Mouse (Mus musculus) kidney, embryonic 16.5 days (tissue): ENCODE data around the gene Popdc2. TPM values are rescaled to one million over a fixed set of nuclear protein-coding genes. Genes with fewer than 3 reads are reported as not detected.
A peak's percentile ranks its signal among the peaks of the same experiment; 100 is the strongest.

ENCODE experiments used
- ATAC-seq: fragments of 200-750 bp; cut with Nextera tagmentation; 2 replicates; pipeline ENCODE4 v1.8.0; 2017; ENCODE audit warnings: moderate TSS enrichment; ENCODE audit not compliant: low FRiP score, low TSS enrichment
- H3K27ac ChIP-seq: fragments of 300-500 bp; sonication (generic); 2 replicates; pipeline ENCODE4 v1.5.1; 2014; ENCODE audit warnings: low read length
- H3K27me3 ChIP-seq: fragments of 300-500 bp; sonication (generic); 2 replicates; pipeline ENCODE4 v1.6.1; 2014; ENCODE audit warnings: low read length, control low read depth, mixed read lengths; ENCODE audit not compliant: insufficient read depth
- H3K36me3 ChIP-seq: fragments of 300-500 bp; sonication (generic); 2 replicates; pipeline ENCODE4 v1.6.1; 2014; ENCODE audit warnings: low read length, control low read depth, mixed read lengths; ENCODE audit not compliant: insufficient read depth
- H3K4me1 ChIP-seq: fragments of 300-500 bp; sonication (generic); 2 replicates; pipeline ENCODE4 v1.6.1; 2014; ENCODE audit warnings: low read length, control low read depth, mixed read lengths; ENCODE audit not compliant: insufficient read depth
- H3K4me2 ChIP-seq: fragments of 300-500 bp; sonication (generic); replicated peaks from 2 replicates; pipeline ENCODE4 v1.6.1; 2014; ENCODE audit warnings: low read depth, low read length
- H3K4me3 ChIP-seq: fragments of 300-500 bp; sonication (generic); 2 replicates; pipeline ENCODE4 v1.5.1; 2014; ENCODE audit warnings: mild to moderate bottlenecking, low read length
- H3K9ac ChIP-seq: fragments of 300-500 bp; sonication (generic); replicated peaks from 2 replicates; pipeline ENCODE4 v1.6.1; 2014; ENCODE audit warnings: low read length
- H3K9me3 ChIP-seq: fragments of 300-500 bp; sonication (generic); 2 replicates; pipeline ENCODE4 v1.6.1; 2016; ENCODE audit warnings: low read length, control low read depth
- WGBS: fragments of 180-500 bp; shearing (Covaris S2); extraction: QIAGEN DNeasy Blood & Tissue Kit; methylation state at CpG from one replicate; pipeline ENCODE4 v1.1.7; 2014; 5-methylcytosine and 5-hydroxymethylcytosine counted together
- polyA plus RNA-seq: library from polyadenylated mRNA; unstranded; fragments of >200 nt; fragmentation: Nextera tagmentation; extraction: Ambion mirVana; gene quantifications from 2 replicates; pipeline ENCODE4 v1.2.1, GENCODE M21; 2015

Gene Popdc2
- polyA plus RNA-seq, 1 experiment from 2014 or later, result 6.7 TPM

- Histone ChIP-seq H3K9me3 (no peaks in the 10 kb centered on the region), H3K27me3 (no peaks in the 10 kb centered on the region), H3K36me3 (no peaks in the 10 kb centered on the region), H3K9ac (no peak overlapping the region), H3K4me3 (no peak overlapping the region), H3K27ac (no peak overlapping the region), H3K4me2 (no peak overlapping the region), H3K4me1 (peaks cover 6% of the 10 kb centered on the region; the same call in 1 of the 2 replicates)
- no peak for ATAC-seq
- WGBS, result 91% methylated on average over 16 of the region's 16 CpGs
Measured at GRCm38 (mm10) chr16:38373941-38374340, 11.9 kb downstream of the Popdc2 start.

- Histone ChIP-seq H3K4me1 (peaks cover 6% of the 10 kb centered on the region; the same call in 1 of the 2 replicates), H3K27me3 (no peaks in the 10 kb centered on the region), H3K9me3 (no peaks in the 10 kb centered on the region), H3K27ac (no peak overlapping the region), H3K36me3 (no peaks in the 10 kb centered on the region), H3K4me3 (no peak overlapping the region), H3K9ac (no peak overlapping the region), H3K4me2 (no peak overlapping the region)
- WGBS, result 76% methylated on average over 10 of the region's 10 CpGs
- no peak for ATAC-seq
Measured at GRCm38 (mm10) chr16:38374379-38375140, 12.6 kb downstream of the Popdc2 start.

DNA sequence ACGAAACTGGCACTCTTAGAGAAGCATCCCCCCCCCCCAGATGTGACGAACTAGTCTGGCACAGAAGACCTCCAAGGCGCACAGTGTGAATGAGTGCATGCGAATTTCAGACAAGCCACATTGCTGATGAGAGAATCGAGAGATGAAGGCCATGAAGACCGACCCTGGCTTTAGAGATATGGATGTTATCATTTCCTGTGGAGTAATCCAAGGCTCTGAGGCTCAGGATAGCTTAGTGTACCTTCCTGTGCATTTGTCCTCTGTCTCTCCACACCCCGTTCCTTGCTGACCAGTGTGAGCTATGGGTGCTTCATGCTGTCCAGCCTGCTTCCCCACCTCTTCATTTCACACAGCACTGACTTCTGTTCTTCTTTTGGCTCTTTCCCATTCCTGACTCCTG lies 13.2 kb downstream of the Popdc2 start:
- Histone ChIP-seq H3K4me2 (no peak overlapping the region), H3K27ac (no peak overlapping the region), H3K36me3 (no peaks in the 10 kb centered on the region), H3K9me3 (no peaks in the 10 kb centered on the region), H3K4me1 (peaks cover 6% of the 10 kb centered on the region; the same call in 1 of the 2 replicates), H3K4me3 (no peak overlapping the region), H3K9ac (no peak overlapping the region), H3K27me3 (no peaks in the 10 kb centered on the region)
- no peak for ATAC-seq
- 80% methylated on average over 7 of the region's 7 CpGs for WGBS

DNA sequence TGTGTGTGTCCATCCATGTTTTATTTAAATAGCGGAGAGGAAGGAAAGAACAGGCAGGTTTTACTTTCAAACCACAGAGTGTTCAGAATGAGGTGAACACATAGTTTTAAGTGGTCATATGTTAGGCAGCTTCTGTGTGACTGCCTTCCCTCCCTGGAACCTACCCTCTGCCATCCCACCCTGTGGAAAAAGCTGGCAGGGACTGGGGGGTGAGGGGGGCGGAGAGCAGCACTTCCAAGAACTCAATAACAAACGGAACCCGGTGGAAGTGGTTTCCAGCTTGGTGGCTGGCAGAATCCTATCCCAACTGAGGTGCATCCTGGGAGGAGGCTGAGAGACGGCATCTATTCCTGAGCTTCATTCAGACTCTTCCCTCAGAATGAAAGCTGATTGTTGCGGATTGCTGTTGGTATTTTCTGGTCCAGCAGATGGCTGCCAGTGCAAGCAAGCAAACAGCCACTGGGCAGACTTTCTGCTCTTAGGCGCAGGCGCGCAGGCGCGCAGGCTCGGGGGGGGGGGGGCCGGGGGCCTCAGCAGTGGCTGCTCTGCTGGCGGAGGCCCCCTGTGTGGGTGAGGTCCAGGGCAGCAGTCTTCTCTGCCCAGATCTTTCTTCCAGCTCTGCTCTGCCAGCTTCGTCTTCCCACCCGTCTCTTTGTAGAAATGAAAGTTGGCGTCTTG lies 14.3 kb downstream of the Popdc2 start:
- no peak overlapping the region for H3K27ac ChIP-seq
- ATAC-seq, result peak; percentile 84; the same call in 1 of the 2 replicates
- WGBS, result 35% methylated on average over 17 of the region's 17 CpGs
- H3K4me1 ChIP-seq, result peaks cover 6% of the 10 kb centered on the region; the same call in 1 of the 2 replicates
- H3K9ac ChIP-seq, result peak overlapping the region; percentile 60
- peak overlapping the region; percentile 30 for H3K4me3 ChIP-seq
- H3K36me3 ChIP-seq, result no peaks in the 10 kb centered on the region
- H3K4me2 ChIP-seq, result peak overlapping the region; percentile 49
- no peaks in the 10 kb centered on the region for H3K27me3 ChIP-seq
- H3K9me3 ChIP-seq, result no peaks in the 10 kb centered on the region

GRCm38 (mm10) chr16:38376841-38377249 lies 14.8 kb downstream of the Popdc2 start:
- H3K4me3 ChIP-seq, result peak overlapping the region; percentile 30
- peak overlapping the region; percentile 60 for H3K9ac ChIP-seq
- H3K36me3 ChIP-seq, result no peaks in the 10 kb centered on the region
- H3K9me3 ChIP-seq, result no peaks in the 10 kb centered on the region
- WGBS, result 55% methylated on average over 8 of the region's 8 CpGs
- H3K4me2 ChIP-seq, result peak overlapping the region; percentile 49
- no peaks in the 10 kb centered on the region for H3K27me3 ChIP-seq
- no peak overlapping the region for H3K27ac ChIP-seq
- peaks cover 6% of the 10 kb centered on the region; the same call in 1 of the 2 replicates for H3K4me1 ChIP-seq
- ATAC-seq, result peak; percentile 29; the same call in 1 of the 2 replicates

GRCm38 (mm10) chr16:38377546-38377945 lies 15.5 kb downstream of the Popdc2 start:
- peaks cover 6% of the 10 kb centered on the region; the same call in 1 of the 2 replicates for H3K4me1 ChIP-seq
- no peaks in the 10 kb centered on the region for H3K36me3 ChIP-seq
- H3K4me3 ChIP-seq, result no peak overlapping the region
- H3K4me2 ChIP-seq, result no peak overlapping the region
- no peak overlapping the region for H3K27ac ChIP-seq
- no peaks in the 10 kb centered on the region for H3K27me3 ChIP-seq
- no peaks in the 10 kb centered on the region for H3K9me3 ChIP-seq
- no peak overlapping the region for H3K9ac ChIP-seq
- WGBS, result 72% methylated on average over 6 of the region's 6 CpGs
- no peak for ATAC-seq

- no peaks in the 10 kb centered on the region for H3K27me3 ChIP-seq
- no peak overlapping the region for H3K9ac ChIP-seq
- H3K4me1 ChIP-seq, result peaks cover 6% of the 10 kb centered on the region; the same call in 1 of the 2 replicates
- no peaks in the 10 kb centered on the region for H3K9me3 ChIP-seq
- no peaks in the 10 kb centered on the region for H3K36me3 ChIP-seq
- no peak overlapping the region for H3K27ac ChIP-seq
- no peak for ATAC-seq
- WGBS, result 57% methylated on average over 6 of the region's 6 CpGs
- no peak overlapping the region for H3K4me3 ChIP-seq
- no peak overlapping the region for H3K4me2 ChIP-seq
Measured at GRCm38 (mm10) chr16:38378591-38378990, 16.6 kb downstream of the Popdc2 start.

GRCm38 (mm10) chr16:38379088-38379487 lies 17.1 kb downstream of the Popdc2 start:
- 15% methylated on average over 6 of the region's 6 CpGs for WGBS
- Histone ChIP-seq H3K36me3 (no peaks in the 10 kb centered on the region), H3K27me3 (no peaks in the 10 kb centered on the region)

GRCm38 (mm10) chr16:38379493-38379892 lies 17.5 kb downstream of the Popdc2 start:
- no peaks in the 10 kb centered on the region for H3K36me3 ChIP-seq
- H3K4me3 ChIP-seq, result no peak overlapping the region
- no peak overlapping the region for H3K9ac ChIP-seq
- H3K27ac ChIP-seq, result no peak overlapping the region
- 20% methylated on average over 3 of the region's 3 CpGs for WGBS
- peaks cover 6% of the 10 kb centered on the region; the same call in 1 of the 2 replicates for H3K4me1 ChIP-seq
- H3K4me2 ChIP-seq, result no peak overlapping the region
- ATAC-seq, result no peak
- no peaks in the 10 kb centered on the region for H3K27me3 ChIP-seq
- H3K9me3 ChIP-seq, result no peaks in the 10 kb centered on the region

More at GRCm38 (mm10) chr16:38379088-38379487, 17.1 kb downstream of the Popdc2 start:
- Histone ChIP-seq H3K4me1 (peaks cover 6% of the 10 kb centered on the region; the same call in 1 of the 2 replicates), H3K4me2 (no peak overlapping the region), H3K9ac (no peak overlapping the region), H3K27ac (no peak overlapping the region), H3K9me3 (no peaks in the 10 kb centered on the region), H3K4me3 (no peak overlapping the region)
- ATAC-seq, result no peak

DNA sequence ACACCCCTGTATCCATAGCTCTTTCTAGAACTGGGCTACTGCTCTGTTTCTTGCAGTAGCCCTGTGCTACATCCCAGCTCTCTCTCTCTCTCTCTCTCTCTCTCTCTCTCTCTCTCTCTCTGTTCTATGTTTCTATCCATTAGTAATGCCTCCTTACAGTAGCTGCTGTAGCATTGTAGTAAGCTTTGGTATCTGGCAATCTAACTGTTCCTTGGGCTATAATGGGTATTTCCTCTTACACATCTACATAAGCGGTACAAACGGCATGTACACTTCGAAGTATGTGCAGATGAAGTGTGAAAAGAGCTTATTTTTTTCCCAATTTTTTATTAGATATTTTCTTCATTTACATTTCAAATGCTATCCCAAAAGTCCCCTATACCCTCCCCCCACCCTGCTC lies 17.9 kb downstream of the Popdc2 start:
- Histone ChIP-seq H3K27me3 (no peaks in the 10 kb centered on the region), H3K27ac (no peak overlapping the region), H3K4me3 (no peak overlapping the region), H3K4me2 (no peak overlapping the region), H3K4me1 (peaks cover 6% of the 10 kb centered on the region; the same call in 1 of the 2 replicates), H3K36me3 (no peaks in the 10 kb centered on the region), H3K9ac (no peak overlapping the region), H3K9me3 (no peaks in the 10 kb centered on the region)
- no peak for ATAC-seq
- 94% methylated on average over 3 of the region's 3 CpGs for WGBS
